Mouse (Mus musculus) limb, embryonic 12.5 days (tissue): ENCODE measurements around the gene Olfr429. TPM values are rescaled to one million over a fixed set of nuclear protein-coding genes. Genes with fewer than 3 reads are reported as not detected.
"Not testable (repeated sequence)": the region's sequence is repeated elsewhere in the genome, so short reads cannot be mapped to it uniquely, and the experiment has no call there.

Experiments
- ATAC-seq: fragments of 200-750 bp; cut with Nextera tagmentation; 2 replicates; pipeline ENCODE4 v1.8.0; 2017; ENCODE audit warnings: low read depth, moderate TSS enrichment; ENCODE audit not compliant: insufficient number of reproducible peaks, insufficient read depth, low FRiP score, low TSS enrichment
- H3K27ac ChIP-seq: fragments of 300-500 bp; sonication (generic); 2 replicates; pipeline ENCODE4 v1.5.1; 2016; ENCODE audit warnings: mild to moderate bottlenecking, moderate library complexity
- H3K27me3 ChIP-seq: fragments of 300-500 bp; sonication (generic); 2 replicates; pipeline ENCODE4 v1.6.1; 2016; ENCODE audit warnings: mild to moderate bottlenecking, moderate library complexity
- H3K36me3 ChIP-seq: fragments of 300-500 bp; sonication (generic); 2 replicates; pipeline ENCODE4 v1.6.1; 2016; ENCODE audit warnings: mild to moderate bottlenecking, moderate library complexity
- H3K4me1 ChIP-seq: fragments of 300-500 bp; sonication (generic); replicated peaks from 2 replicates; pipeline ENCODE4 v1.6.1; 2016
- H3K4me2 ChIP-seq: fragments of 300-500 bp; sonication (generic); 2 replicates; pipeline ENCODE4 v1.6.1; 2016; ENCODE audit warnings: mild to moderate bottlenecking, moderate library complexity
- H3K4me3 ChIP-seq: fragments of 300-500 bp; sonication (generic); replicated peaks from 2 replicates; pipeline ENCODE4 v1.5.1; 2016; ENCODE audit warnings: mild to moderate bottlenecking
- H3K9ac ChIP-seq: fragments of 300-500 bp; sonication (generic); replicated peaks from 2 replicates; pipeline ENCODE4 v1.6.1; 2016; ENCODE audit warnings: mild to moderate bottlenecking, moderate library complexity
- H3K9me3 ChIP-seq: fragments of 300-500 bp; sonication (generic); 2 replicates; pipeline ENCODE4 v1.6.1; 2016; ENCODE audit warnings: mild to moderate bottlenecking, moderate library complexity
- WGBS: fragments of 180-500 bp; shearing (Covaris S2); methylation state at CpG from one replicate; pipeline ENCODE4 v1.1.7; 2016; 5-methylcytosine and 5-hydroxymethylcytosine counted together
- polyA plus RNA-seq: library from polyadenylated mRNA; unstranded; fragments of >200 nt; fragmentation: Nextera tagmentation; extraction: Ambion mirVana; gene quantifications from 2 replicates; pipeline ENCODE4 v1.2.1, GENCODE M21; 2016

Gene Olfr429
- polyA plus RNA-seq, result not detected in 2 replicates

- Histone ChIP-seq H3K27me3 (no peaks in the 10 kb centered on the region), H3K27ac (no peak within 1 kb of the TSS), H3K4me1 (no peaks in the 10 kb centered on the region), H3K36me3 (no peaks in the 10 kb centered on the region), H3K9ac (no peak within 1 kb of the TSS), H3K4me3 (no peak within 1 kb of the TSS), H3K4me2 (no peak within 1 kb of the TSS), H3K9me3 (no peaks in the 10 kb centered on the region)
- no peak for ATAC-seq
- WGBS, result 95% methylated on average over 2 of the region's 2 CpGs
These were observed at the start of gene Olfr429 for GRCm38 (mm10) chr1:174084031-174084430. Gene Olfr429 (plus strand): TSS chr1:174084331.

GRCm38 (mm10) chr1:174035841-174036240, 48.3 kb upstream of the Olfr429 start:
- Histone ChIP-seq H3K36me3 (no peaks in the 10 kb centered on the region), H3K4me1 (no peaks in the 10 kb centered on the region), H3K4me3 (no peak overlapping the region), H3K9ac (no peak overlapping the region), H3K27ac (no peak overlapping the region), H3K9me3 (no peaks in the 10 kb centered on the region), H3K27me3 (no peaks in the 10 kb centered on the region), H3K4me2 (no peak overlapping the region)
- WGBS, result 39% methylated on average over 4 of the region's 4 CpGs
- ATAC-seq, result no peak

GRCm38 (mm10) chr1:174038480-174038879, 45.7 kb upstream of the Olfr429 start:
- H3K4me1 ChIP-seq, result no peaks in the 10 kb centered on the region
- no peaks in the 10 kb centered on the region for H3K27me3 ChIP-seq
- ATAC-seq, result no peak
- WGBS, result 90% methylated on average over 3 of the region's 3 CpGs
- H3K4me3 ChIP-seq, result no peak overlapping the region
- H3K36me3 ChIP-seq, result no peaks in the 10 kb centered on the region
- no peak overlapping the region for H3K27ac ChIP-seq
- H3K9ac ChIP-seq, result no peak overlapping the region
- no peaks in the 10 kb centered on the region for H3K9me3 ChIP-seq
- H3K4me2 ChIP-seq, result no peak overlapping the region

GRCm38 (mm10) chr1:174040523-174041177, 43.5 kb upstream of the Olfr429 start, which contains the start of gene Olfr433:
Gene Olfr433 (plus strand): TSS chr1:174040705.
- Histone ChIP-seq H3K4me1 (no peaks in the 10 kb centered on the region), H3K36me3 (no peaks in the 10 kb centered on the region), H3K4me2 (no peak within 1 kb of the TSS), H3K27ac (no peak within 1 kb of the TSS), H3K9me3 (no peaks in the 10 kb centered on the region), H3K9ac (no peak within 1 kb of the TSS), H3K27me3 (no peaks in the 10 kb centered on the region), H3K4me3 (no peak within 1 kb of the TSS)
- no peak for ATAC-seq
- 77% methylated on average over 7 of the region's 7 CpGs for WGBS

GRCm38 (mm10) chr1:174042091-174042884, 41.8 kb upstream of the Olfr429 start:
- H3K4me2 ChIP-seq, H3K4me1 ChIP-seq, H3K4me3 ChIP-seq, H3K9ac ChIP-seq, H3K9me3 ChIP-seq, H3K36me3 ChIP-seq, H3K27ac ChIP-seq, ATAC-seq, H3K27me3 ChIP-seq: not testable (repeated sequence)
- 90% methylated on average over 12 of the region's 12 CpGs for WGBS

- H3K27ac ChIP-seq, result no peak overlapping the region
- no peak overlapping the region for H3K9ac ChIP-seq
- no peak for ATAC-seq
- no peak overlapping the region for H3K4me3 ChIP-seq
- no peaks in the 10 kb centered on the region for H3K36me3 ChIP-seq
- 66% methylated on average over 2 of the region's 2 CpGs for WGBS
- H3K9me3 ChIP-seq, result no peaks in the 10 kb centered on the region
- H3K4me1 ChIP-seq, result no peaks in the 10 kb centered on the region
- H3K27me3 ChIP-seq, result no peaks in the 10 kb centered on the region
- H3K4me2 ChIP-seq, result no peak overlapping the region
These were observed 39.7 kb upstream of the Olfr429 start for GRCm38 (mm10) chr1:174044431-174044830.

GRCm38 (mm10) chr1:174048227-174048626, 35.9 kb upstream of the Olfr429 start:
- H3K4me3 ChIP-seq, H3K9ac ChIP-seq, ATAC-seq, H3K36me3 ChIP-seq, H3K27me3 ChIP-seq, H3K27ac ChIP-seq, H3K9me3 ChIP-seq, H3K4me1 ChIP-seq, H3K4me2 ChIP-seq: not testable (repeated sequence)
- 82% methylated on average over 6 of the region's 6 CpGs for WGBS

GRCm38 (mm10) chr1:174048893-174049292, 35.2 kb upstream of the Olfr429 start, which contains the start of gene Olfr432:
Gene Olfr432 (plus strand): TSS chr1:174049205.
- ATAC-seq, result no peak
- no peak within 1 kb of the TSS for H3K4me3 ChIP-seq
- H3K9me3 ChIP-seq, result no peaks in the 10 kb centered on the region
- no peak within 1 kb of the TSS for H3K27ac ChIP-seq
- 75% methylated on average over 2 of the region's 2 CpGs for WGBS
- H3K9ac ChIP-seq, result no peak within 1 kb of the TSS
- no peaks in the 10 kb centered on the region for H3K36me3 ChIP-seq
- no peak within 1 kb of the TSS for H3K4me2 ChIP-seq
- H3K27me3 ChIP-seq, result no peaks in the 10 kb centered on the region
- H3K4me1 ChIP-seq, result no peaks in the 10 kb centered on the region

GRCm38 (mm10) chr1:174049357-174049756, 34.8 kb upstream of the Olfr429 start:
- not testable (repeated sequence) for H3K36me3 ChIP-seq, H3K4me1 ChIP-seq, ATAC-seq, H3K27ac ChIP-seq, H3K9ac ChIP-seq, H3K27me3 ChIP-seq, H3K9me3 ChIP-seq, H3K4me3 ChIP-seq, H3K4me2 ChIP-seq
- WGBS, result 64% methylated on average over 4 of the region's 4 CpGs

GRCm38 (mm10) chr1:174050532-174050931, 33.6 kb upstream of the Olfr429 start:
- Histone ChIP-seq H3K4me3 (no peak overlapping the region), H3K9ac (no peak overlapping the region), H3K27me3 (no peaks in the 10 kb centered on the region), H3K9me3 (no peaks in the 10 kb centered on the region), H3K4me1 (no peaks in the 10 kb centered on the region), H3K27ac (no peak overlapping the region), H3K4me2 (no peak overlapping the region), H3K36me3 (no peaks in the 10 kb centered on the region)
- ATAC-seq, result no peak
- WGBS, result 93% methylated on average over 4 of the region's 4 CpGs

GRCm38 (mm10) chr1:174051515-174051914, 32.6 kb upstream of the Olfr429 start:
- Histone ChIP-seq H3K4me1 (no peaks in the 10 kb centered on the region), H3K4me3 (no peak overlapping the region), H3K9me3 (no peaks in the 10 kb centered on the region), H3K9ac (no peak overlapping the region), H3K4me2 (no peak overlapping the region), H3K27ac (no peak overlapping the region), H3K27me3 (no peaks in the 10 kb centered on the region), H3K36me3 (no peaks in the 10 kb centered on the region)
- WGBS, result 88% methylated on average over 4 of the region's 4 CpGs
- ATAC-seq, result no peak
